Mouse (Mus musculus): Measurements from ENCODE around the gene Ncapd3.

Ncapd3 gene

DNA sequence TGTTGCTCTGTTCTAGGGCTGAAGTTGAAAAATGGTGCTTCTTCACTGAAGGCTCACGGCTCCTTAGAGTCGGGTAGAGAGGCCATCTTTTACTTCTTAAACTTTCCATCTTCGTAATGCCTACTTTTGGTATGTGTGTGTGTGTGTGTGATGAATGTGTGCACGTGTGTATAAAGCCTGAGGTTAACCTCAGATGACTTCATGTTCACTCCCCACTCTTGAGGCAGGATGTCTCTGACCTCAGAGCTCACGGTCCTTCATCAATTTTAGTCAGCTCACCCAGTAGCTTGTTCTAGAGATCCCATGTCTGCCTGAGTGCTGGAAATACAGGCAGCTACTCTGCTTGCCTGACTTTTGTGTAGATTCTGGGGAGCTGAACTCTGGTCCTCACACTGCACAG lies 13.9 kb downstream of the Ncapd3 start:
- no peak for DNase-seq (ENCODE audit: low spot score)

DNA sequence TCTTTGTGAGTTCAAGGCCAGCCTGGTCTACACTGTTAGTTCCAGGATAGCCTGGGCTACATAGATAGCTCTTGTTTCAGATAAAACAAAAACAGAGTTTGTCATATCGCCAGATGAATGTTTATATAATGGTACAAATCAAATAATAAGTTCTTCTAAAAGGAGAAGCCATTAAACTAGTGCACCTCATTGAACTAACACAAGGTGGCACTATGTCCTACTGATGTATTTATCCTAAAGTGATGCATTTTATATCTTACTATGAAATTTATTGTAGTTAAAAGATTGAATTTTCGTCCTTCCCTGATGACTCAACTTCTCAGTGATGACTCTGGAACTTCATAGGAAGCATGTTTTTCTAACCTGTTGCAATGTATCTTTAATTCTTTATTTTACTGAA lies 19.5 kb downstream of the Ncapd3 start:
- no peak for DNase-seq (ENCODE audit: low spot score)

DNA sequence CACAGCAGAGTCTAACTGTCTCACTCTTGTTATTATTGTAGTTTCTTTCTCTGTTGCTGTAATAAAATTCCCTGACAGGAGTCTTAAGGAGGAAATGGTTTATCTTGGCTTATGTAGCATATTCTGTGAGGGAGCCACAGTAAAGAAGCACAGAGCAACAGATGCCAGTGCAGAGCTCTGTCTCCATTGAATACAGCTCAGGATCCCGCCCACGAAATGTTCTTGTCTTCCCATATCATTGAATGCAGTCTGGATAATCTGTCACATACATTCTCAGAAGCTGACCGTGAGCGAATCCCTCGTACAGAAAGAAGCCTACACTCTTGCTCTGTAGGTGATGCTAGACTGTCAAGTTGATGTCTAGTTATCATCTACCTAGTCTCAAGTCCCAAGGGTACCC lies 28.4 kb downstream of the Ncapd3 start:
- DNase-seq (ENCODE audit: low spot score) = peak; percentile 64

DNA sequence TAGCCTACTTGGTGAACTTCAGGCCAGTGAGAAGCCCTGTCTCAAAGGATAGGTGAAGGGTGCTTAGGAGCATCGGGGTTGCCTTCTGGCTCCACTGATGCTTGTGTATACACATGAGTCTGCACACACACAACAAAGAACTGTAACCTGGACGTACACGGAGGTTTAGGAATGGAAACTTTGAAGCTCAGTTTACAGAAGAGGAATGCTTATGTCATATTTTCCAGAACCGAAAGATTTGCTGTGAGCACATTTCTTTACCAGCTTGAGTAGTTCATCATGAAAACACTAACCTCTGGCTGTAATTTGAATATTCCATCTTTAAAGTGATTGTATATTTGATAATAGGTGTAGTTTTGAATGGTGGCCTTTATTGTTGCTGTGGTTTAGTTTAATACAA lies 40.9 kb downstream of the Ncapd3 start:
- no peak for DNase-seq (ENCODE audit: low spot score)

DNA sequence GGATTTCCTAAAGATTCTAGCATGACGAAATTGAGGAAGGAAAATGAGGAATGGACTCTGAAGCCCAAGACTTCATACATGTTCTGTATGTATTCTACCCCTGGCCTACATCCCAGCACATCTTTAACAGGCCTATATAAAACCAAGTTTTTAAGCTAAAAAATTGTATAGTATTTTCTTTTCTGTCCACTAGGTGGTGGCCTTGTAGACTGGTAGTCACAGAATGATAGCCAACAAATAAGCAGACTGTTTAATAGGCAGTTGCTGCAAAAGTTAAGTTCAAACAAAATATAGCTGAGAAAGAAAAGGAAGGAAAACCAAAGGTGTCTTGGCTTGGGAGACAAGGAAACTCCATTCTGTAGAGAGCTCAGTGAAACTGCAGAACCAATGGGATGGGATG lies 44.7 kb downstream of the Ncapd3 start:
- DNase-seq (ENCODE audit: low spot score) = no peak

DNA sequence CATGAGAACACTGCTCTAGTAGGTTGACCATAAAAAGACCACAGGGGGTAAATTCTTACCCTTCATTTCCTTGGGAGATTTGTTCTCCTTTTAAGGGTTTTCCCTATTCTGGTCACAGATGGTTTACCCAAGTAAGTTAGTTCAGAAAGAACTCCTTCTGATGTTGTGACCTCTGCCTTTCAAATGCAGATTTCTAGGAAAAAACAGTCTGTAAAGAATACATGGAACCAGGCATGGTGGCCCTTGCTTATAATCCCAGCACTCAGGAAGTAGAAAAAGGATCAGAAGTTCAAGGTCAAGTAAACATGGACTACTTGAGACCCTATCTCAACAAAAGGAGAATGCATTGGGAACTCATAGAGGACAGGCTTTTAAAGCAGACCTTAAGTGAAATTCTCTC lies 45.8 kb downstream of the Ncapd3 start:
- DNase-seq (ENCODE audit: low spot score) = no peak

DNA sequence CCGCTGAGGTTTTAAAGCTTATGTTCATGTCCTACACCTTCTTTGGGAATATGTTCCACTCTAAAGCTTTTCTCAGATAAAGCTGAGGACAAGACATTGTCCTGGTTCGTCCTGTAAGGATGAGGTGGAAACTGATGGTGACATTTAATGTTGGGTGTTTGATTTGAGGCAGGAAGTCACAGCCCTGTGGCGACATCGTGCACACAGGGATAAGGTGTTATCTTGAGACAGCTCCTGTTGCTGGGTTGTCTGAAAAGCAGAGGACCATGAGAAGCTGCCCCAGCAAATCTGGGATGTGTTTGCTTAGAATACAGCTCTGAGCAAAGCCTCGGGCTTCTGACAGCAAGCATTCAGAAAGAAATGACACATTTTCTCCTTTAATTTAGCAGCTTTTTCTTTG lies 56.3 kb downstream of the Ncapd3 start:
- no peak for DNase-seq (ENCODE audit: low spot score)

DNA sequence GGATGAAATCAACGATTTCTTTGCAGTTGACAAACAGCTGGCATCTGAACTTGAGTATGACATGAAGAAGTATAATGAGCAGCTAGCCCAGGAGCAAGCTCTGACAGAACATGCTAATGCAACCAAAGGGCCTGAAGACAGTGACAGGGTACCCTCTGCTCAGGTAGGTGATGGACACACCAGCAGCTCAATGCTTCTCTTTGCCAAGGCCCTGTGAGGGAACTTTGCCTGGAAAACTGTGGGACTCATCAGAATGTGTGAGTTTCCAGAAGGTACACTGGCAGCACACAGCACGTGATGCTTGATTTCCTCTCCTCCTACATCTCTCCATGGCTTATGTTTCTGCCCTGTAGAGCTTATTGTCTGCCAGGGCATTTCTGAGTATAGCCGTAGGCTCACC lies 57.4 kb downstream of the Ncapd3 start:
- DNase-seq (ENCODE audit: low spot score) = no peak

DNA sequence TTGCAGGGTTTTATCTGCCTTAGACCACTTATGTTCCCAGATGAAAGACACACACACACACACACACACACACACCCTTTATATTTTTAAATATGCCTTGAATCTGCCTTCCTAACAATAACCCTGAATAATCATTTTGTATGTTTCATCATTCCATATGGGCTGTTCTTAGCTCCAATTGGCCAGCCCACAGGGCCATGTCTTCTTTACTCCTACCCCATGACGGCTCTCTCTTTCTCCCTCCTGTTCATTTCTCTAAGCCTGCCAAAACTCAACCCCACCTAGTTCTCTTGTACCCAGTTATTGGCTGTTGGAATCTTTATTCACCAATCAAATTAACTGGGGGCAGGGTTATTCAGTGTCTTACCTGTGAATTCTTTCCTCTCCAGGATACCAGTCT lies 60.2 kb downstream of the Ncapd3 start:
- no peak for DNase-seq (ENCODE audit: low spot score)

DNA sequence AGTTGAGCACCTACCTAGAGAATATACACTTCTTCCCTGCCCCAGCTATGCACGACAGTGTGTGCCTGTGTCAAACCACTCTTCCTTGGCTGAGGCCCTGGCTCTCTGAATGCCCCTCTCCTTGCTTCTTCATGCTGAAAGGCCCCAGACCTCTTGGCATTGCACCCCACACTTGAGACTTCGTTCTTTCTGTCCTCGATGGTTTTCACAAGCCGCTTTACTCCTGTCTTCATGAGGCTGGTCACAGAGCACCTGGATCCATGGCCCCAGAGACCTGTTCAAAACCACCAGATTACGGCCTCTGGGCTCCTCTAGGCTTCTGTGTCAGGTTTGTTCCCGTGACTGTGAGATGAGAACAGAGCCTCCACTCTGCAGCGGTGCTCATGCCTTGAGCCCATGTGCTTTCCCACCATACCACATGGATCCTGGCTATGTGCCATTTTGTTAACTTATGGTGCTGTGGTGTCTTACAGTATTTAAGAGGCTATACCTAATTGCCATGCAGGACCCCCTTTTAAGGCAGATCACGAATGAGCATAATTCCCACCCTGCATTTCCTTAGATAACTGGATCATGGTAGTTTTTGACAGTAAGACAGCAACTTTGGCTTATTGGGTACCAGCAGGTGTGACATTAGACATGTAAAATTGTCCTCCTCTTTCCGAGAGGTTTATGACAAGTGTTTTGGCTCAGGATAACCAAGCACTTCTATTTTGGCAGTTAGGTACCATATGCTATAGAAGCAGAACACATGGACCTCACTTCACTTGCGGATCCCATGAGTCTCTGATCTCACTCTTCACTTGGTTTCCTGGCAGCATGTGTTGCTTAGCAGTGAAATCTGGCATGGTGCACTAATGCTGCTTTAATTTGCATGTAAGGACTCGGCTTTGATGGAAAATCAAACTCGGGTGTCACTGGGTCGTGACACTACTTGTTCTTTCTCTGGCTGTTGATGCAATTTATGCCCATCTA lies 61.1 kb downstream of the Ncapd3 start:
- DNase-seq (ENCODE audit: low spot score) = no peak

DNA sequence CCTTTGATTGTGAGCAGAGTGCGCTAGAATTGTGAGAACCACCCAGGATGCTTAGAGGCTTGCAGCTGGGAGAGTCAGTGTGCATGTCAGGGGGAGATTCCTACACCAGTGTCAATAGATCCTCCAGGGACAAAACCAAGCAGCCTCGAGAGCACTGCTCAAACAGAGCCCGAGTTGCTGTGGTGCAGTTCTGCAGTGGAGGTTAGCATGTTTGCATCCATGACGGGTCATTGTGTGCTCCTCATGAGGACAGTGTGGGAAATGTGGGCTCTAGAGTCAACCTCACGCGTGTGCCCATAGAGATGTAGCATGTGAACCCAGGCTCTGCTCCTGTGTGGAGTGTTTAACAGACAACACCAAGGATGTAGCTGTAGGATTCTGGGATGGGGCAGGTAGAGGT lies 62.9 kb downstream of the Ncapd3 start:
- no peak for DNase-seq (ENCODE audit: low spot score)

DNA sequence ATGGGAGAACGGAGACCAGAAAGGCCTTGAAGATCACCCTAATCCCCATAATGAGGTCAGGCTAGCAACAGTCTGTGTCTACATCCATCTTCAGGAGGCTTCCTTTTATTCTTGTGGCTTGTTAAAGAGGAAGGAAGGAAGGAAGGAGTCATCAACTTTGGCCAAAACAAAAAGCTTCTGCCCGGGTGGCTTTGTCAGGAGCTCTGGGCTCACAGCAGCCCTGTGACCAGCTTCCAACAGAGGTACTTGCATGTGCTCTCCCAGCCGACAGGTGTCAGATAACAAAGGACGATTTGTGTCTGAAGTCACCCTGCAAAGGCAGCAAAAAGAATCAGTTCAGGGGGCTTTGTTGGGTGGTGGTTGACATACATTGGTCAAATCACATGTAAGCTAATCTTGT lies 68.1 kb downstream of the Ncapd3 start:
- no peak for DNase-seq (ENCODE audit: low spot score)

DNA sequence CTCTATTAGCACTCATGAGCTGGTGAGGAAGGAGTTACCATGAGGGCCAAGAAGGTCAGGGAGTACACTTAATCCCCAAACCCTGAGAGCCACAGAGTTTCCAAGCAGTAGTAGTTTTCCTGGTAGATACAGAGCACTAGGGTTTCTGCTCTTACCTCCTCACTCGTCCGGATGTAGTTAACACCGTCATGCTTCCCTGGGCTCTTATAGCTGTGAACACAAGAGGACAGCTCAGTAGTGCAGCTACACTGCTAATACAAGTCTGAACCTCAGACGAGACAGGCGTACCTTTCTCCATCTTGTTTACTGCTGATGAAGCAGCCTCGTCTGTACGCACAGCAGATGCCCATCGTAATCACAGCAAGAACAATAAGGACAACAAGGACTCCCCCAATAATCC lies 68.6 kb downstream of the Ncapd3 start:
- DNase-seq (ENCODE audit: low spot score) = no peak

DNA sequence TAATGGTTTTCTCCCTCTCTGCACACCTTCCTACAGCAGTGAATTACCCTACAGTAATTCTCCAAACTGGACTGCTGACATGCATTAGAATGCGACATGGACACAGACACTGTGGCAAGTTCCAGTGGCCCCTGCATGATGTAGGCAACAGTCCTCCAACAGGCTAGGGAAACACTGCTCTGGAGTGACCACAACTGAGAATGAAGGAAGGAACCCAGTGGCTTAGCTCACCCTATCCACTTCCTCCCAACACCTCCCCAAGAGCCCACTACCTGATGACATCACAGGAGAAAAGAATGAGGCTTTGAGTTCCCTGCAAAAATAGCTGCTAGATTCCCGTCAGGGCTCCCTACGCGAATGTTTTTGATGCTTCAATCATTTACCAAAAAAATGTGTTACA lies 69.5 kb downstream of the Ncapd3 start:
- DNase-seq (ENCODE audit: low spot score) = no peak

DNA sequence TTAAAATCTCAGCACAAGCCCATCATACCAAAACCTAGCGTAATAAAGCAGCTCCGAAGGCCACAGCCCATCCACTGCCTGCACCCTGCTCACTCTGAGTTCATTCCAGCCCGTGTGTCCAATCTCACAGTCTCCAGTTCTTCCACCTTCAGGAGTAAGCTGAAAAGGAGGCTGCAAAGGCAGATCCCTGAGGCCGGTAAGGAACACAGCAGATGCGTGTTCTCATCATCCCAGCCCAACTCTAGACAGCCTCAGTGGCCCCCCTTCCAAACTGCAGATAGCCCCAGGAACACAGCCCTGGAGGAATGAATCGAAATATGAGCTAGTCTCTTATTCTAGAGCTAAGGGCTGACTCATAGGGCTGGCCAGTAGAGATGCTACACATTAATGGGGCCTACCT lies 71.5 kb downstream of the Ncapd3 start:
- DNase-seq (ENCODE audit: low spot score) = no peak

DNA sequence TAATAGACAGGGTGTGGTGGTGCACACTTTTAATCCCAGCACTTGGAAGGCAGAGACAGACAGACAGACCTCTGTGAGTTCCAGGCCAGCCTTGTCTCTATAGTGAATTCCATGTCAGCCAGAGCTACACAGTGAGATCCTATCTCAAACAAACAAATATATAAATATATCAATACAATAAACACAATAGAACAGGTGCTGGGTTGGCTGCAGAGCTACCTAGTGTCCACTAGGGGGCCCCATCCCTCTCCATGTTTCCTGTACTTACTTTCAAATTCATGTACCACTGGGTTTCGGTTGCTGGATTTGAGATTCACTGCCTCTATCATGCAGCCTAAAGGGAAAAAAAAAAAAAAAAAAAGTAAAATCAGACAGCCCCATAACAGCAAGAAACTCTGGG lies 76.1 kb downstream of the Ncapd3 start:
- no peak for DNase-seq (ENCODE audit: low spot score)

DNA sequence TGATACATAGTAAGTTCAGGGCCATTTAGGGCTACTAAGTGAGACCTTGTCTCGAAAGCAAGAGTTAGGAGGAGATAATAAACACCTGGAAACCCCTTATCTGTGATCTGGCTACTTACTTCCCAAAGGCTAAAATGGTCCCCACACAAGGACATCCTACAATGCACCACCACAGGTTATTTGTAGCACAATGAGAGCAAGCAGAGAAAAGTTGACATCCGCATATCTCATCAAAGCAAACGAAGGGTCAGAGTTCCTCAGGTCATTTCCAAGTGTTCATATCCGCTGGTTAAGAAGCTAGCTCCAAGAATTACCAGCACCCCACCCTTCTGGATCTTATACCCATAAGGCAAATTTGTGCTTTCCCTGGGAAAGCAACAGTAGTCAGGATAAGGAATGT lies 78.5 kb downstream of the Ncapd3 start:
- no peak for DNase-seq (ENCODE audit: low spot score)

DNA sequence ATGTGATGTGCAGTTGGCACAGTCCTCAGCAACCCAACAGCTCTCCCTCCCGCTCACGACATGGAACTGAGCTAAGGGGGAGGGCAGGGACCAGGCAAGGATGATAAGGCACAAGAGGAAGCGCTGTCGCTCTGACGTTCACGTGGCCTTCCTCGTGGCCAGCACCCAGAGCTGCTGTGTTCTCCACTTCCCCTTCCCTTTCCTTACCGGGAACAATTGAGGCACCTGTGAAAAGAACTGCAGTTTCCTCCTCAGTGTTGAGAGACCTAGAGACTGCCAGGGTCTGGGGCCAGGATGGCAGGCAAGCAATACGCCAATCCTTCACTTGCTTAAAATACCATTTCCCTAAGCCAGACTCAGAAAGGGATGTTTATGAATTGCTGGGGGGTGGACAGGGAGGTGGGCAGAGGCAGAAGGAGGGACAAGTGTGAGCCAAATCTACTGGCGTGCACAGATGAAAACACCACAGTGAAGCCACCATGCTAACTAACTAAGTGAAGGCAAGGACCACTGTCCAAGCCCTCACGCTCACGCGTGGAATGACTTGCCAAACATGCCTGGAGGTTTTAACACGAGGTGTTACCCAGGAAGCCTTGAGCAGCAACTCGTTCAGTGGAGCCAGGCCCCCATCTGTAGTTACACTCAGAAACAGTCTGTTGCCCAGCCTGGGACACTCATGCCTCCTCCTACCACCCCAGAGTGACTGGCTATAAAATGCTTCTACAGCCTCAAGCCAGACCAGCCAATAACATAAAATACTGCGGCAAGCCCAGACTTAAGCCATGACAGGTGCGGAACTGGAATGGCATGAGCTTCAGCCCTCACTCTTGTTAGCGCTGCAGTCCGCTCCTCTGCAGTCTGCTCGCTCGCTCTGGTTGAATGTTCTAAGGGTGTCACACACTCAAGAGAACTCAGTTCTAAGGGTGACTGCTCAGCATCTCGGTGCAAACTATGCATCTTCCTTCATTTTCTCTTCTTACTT lies 79.8 kb downstream of the Ncapd3 start:
- peak; percentile 64 for DNase-seq (ENCODE audit: low spot score)

DNA sequence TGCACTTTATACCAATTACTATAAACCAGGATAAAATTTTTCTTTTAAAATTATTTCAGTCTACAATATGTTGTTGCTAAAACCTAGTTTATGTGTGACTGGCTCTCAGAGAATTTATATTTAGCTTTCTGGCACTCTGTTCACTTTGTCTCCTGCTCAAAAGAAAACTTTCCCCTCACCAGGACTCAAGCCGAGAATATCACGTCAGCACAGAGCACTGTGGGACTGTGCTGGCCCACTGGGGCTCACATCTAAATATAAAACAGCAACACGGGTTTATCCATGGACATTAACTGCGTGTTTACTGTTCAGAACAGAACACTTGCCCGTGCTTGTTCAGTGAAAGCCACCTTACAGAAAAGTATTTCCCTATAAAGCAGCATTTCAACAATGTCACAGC lies 80.7 kb downstream of the Ncapd3 start:
- DNase-seq (ENCODE audit: low spot score) = peak; percentile 49

DNA sequence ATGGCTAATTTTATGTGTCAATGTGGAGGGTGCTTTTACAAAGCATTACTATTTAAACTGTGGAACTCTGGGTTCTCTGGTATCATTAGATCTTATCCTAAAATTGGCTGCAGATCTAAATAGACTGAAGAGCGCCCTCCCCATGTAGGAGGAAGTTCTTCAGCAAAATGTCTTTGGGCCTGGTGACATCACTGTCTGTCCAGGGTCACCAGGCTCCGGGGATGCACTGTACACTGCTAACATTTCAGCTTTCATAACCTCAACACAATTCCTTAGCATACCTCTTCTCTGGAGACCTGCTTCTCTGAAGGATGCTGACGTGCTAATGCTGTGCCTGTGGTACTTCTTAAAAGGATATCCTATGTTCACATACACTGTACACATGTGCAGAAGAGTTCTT lies 81.8 kb downstream of the Ncapd3 start:
- no peak for DNase-seq (ENCODE audit: low spot score)

DNA sequence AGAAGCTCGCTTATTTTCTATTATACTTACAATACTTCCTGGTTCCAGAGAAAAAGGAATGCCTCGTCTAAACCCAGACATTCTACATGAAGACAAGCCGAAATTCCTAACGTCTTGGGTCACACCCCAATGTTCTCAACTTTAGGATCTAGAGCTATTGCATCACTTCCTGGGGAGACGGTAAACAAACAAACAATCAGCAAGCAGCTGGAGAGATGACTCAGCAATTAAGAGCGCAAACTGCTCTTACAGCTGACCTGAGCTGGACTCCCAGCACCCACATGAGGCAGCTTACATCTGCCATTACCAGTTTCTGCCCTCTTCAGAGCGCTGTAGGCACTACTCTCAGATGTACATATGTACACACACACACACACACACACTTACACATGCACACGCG lies 91.3 kb downstream of the Ncapd3 start:
- no peak for DNase-seq (ENCODE audit: low spot score)

DNA sequence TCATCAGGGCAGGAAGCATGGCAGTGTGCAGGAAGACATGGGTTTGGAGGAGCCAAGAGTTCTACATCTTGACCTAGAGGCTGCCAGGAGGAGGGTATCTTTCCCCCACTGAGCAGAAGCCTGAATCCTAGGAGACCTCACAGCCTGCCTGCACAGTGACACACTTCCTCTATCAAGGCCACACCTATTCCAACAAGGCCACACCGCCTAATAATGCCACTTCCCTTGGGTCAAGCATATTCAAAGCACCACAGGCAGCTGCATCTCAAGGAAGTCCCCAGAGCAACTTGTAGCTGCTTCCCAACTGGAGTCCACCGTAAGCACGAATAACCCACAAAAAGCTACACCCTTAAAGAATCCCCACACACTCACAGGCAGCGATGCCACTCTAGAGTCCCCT lies 92.1 kb downstream of the Ncapd3 start:
- no peak for DNase-seq (ENCODE audit: low spot score)

DNA sequence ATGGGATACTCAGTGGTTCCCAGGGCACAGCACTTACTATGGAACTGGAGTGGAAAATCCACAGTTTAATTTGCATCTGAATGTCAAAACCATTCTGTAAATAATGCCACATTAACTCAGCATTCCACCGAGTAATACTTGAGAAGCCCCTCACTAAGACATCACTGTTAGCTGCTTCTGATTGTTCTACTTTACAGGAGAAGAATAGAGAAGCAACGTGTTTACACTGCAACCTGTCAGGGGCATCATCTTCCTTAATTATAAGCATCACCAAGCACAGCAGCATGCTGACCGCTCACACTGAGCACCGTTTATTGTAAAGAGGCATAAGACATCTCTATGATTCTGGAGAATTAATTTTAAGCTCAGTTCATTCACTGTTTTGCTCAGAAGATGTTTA lies 93.0 kb downstream of the Ncapd3 start:
- DNase-seq (ENCODE audit: low spot score) = no peak
